Mouse (Mus musculus): ENCODE measurements around the gene Map3k3.

Map3k3 gene

DNA sequence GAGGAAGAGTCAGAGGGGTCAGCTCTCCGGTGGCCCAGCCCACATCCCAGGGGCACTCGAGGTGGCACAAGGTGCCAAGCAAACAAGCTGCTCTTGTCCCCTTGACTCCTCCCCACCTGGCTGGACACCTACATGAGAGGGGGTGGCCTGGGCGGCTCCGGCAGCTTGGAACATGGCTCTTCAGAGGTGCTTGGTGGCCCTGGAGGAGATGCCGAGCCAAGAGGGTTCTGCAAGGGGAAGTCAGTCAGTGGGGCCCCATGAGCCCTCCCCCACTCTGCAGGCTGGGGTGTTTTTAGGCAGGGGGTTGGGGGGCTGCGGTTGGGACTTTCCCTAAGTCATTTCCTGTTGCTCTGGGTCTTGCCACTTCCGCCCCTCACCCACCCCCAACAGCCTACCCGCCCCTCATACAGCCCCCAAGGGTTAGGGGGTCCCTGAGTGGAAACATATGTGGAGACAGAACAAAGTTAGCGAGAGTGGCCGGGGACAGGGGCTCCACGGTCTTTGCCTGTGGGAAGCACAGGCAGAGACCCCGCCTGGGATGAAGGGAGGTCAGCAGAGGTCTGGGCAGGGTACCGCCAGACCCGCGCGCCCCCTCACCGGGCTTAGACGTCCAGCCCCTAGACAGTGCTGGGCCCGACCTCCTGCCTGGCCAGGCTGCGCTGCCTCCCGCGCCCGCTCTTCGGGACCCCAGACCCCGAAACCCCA is 75.0 kb downstream of the Map3k3 start:
- peak; percentile 62 to 66 for DNase-seq

DNA sequence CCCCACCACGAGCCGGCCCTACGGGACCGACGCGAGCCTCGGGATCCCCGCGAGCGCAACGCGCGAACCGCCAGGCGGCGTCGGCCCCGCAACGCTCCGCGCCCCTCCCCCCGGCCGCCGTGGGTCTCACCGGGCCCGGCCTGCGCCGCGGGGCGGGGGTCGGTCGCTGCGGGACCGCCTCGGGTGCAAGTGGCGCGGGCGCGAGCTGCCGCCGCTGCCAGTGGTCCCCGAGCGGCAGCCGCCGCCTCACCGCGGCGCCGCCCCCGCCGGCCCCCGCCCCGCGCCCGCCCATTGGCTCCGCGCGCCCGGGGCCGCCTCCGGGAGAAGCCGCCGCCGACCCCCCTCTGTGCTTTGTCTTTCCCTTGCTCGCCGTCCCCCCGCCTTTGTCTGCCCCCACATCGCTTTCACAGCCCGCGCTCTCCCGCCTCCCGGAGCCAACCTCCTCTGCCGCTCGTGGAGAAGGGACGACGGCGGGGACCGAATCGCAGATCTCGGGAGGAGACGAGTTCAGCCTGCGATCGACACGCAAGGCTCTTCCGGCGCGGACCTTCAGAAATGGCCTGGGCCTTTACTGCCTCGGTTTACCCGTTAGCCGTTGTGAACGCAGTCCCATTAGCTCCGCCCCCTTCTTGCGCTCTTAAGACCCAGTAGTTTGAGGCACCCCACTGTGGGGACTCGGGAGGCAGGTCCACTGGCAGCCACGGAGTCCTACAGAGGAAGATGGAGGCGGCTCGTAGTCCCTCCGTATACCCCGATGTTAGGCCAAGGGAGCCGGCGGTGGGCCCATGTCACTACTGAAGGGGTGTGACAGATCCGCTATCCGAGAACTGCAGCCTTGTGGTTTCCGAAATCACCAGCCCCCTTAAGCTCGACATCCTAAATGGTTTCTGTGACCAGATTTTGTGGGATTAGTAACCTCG is 75.8 kb downstream of the Map3k3 start:
- peak; percentile 89 to 90 for DNase-seq

DNA sequence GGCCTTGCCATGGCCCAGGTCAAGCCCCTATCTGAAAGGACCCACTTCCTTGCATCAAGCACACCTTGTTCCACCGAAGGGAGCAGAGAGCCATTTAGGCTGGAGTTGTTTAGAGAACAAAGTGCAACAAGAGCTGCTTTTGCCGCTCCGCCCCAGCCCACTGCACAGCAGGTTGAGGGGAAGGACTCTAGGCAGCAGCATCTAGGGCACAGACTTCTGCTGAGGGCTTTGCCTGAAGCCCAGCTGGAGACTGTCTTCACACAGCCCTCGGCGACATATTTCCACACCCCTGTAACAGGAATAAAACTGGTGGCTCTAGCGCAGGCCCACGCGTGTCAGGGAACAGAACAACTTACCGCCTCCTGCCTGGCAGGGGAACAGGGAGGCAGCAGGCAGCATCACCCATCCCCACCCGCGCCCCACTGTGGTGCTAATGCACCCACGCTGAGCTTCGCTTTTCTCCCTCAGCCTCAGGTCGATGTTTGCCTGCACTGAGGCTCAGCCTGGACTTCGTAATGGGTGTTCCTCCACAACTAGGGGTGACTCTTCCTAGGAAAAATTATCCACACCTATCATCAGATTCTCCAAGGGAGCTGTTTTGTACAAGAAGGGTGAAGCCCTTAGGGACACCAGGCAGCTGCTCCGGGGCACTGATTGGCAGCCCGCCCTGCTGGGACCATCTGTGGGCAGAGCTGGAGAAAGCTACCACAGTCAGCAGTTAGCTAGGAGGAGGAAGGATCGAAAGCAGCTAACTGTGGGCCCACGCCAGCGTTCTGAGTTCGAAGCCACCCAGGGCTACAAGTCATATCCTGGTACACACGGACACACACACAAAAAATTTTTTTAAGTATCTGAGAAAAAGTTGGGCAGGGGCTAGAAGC is 76.7 kb downstream of the Map3k3 start, which contains the start of the genes Gm10840 and Limd2:
Gm10840 (plus strand) TSS at position 10 of the 881 bp plus-strand sequence.
Limd2 (minus strand) TSS at position 20 of the 881 bp plus-strand sequence.
- DNase-seq: peak; percentile 65 to 75

- DNase-seq: no peak
These were observed 77.8 kb downstream of the Map3k3 start for GRCm38 (mm10) chr11:106162237-106162636.

DNA sequence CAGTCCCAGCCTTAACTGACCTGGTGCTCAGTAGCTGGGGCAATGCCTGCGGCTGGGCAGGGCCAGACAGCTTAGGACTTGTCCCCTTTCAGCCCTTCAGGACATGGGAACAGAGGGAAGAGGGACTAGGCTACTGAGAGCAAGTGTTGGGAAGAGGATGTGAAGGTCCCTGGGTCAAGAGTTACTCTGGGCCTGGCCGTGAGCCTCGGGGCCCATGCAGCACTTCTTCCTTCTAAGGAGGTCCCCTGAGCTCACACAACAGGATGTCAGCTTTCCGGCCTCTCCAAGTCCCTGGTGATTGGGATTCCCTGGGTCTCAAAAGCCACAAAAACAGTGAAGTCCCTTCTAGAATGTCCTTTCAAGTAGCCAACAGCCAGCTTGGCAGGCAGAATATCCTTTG is 79.1 kb downstream of the Map3k3 start:
- no peak for DNase-seq

DNA sequence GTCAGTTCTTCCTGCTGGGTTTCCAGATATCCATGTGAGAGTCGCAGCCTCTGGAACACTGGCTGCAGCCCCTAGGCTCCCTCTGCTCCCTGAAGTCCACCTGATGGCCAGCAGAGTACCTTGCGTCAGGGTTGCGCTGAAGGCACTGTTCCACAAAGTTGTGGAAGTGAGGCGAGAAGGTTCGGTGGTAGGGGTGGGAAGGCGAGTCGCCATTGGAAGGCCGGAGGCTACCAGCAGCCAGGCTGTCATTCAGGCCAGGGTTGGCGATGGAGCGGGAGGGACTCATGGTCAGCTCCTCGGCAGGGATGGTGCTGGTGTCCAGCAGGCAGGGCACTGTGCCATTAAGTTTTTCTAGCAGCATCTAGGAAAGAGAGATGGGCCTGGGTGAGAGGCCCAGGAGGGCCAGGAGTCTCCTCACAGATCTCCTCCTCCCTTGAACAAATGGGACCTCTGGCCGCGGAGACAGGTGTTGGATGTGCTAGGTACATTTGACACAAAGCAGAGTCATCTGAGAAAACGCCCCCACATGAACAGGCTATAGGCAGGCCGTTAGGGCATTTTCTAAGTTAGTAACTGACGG is 80.3 kb downstream of the Map3k3 start:
- no peak for DNase-seq

DNA sequence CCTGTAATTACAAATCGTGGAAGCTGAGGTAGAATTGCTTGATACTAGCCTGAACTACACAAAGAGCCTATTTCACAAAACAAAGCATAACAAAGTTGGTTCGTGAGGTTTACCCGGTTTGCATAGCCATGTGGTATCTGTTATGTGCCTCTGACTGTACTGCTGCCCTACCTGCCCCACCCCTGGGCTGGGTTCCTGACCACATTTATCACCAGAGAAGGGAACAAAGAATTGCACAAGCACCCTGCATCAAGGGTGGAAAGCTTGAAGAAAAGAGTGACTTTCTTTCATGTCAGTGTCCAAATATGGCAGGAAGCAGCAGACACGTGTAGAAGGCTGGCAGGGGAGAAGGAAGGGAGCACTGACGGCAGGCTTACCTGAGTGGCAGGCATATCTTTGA is 83.0 kb downstream of the Map3k3 start:
- DNase-seq: no peak

DNA sequence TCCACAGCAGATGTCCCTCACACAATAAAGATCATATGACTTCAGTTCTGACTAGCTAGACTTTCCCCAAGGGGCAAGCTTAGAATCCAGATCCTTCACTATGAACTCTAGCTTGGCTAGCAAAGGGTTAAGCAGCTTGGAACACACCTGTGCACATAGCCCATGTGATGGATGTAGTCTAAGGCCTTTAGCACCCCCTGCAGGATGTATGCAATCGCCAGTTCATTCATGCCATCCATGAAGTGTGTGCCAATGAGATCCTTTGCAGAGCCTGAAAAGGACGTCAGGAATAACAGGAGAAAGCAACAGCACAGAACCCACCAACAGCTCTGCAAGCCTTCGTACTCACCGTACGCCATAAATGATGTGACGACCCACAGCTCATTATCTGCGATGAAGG is 86.4 kb downstream of the Map3k3 start:
- no peak for DNase-seq

DNA sequence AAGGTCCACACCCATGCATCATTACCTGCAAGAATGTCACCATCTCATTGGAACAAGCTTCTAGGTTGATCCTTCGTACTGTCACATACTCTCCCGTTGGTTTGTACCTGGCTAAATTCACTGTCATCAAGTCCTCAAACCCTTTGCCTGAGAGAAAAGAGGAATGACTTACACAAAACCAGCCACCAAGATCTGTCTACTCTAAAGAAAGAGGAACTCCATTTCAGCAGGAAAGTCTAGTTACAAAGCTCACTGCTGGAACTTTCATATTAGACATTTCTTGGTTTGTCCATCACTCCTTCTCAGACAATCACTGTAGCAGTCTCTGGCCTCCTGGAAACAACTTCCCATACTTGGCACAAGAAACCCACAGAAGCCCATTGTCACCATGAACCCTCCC is 88.8 kb downstream of the Map3k3 start:
- DNase-seq: no peak

DNA sequence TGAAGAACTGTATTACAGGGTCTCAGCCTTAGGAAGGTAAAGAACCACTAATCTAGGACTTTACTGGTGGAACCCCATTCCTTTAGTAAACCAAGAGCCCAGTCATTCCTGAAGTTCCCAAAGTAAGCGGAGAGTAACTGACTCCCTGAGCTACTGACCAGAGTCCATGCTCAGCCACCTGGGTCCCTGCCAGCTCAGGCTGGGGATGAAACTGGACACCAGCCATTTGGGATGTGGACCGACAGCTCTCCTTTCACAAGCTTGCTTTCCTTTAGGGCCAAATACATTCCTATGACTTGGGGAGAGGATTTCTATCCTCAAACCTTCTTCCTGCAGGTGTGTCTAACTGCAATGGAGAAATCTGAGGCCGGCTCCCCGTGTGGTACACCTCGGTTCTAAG is 90.0 kb downstream of the Map3k3 start:
- DNase-seq: peak; percentile 70 to 75

DNA sequence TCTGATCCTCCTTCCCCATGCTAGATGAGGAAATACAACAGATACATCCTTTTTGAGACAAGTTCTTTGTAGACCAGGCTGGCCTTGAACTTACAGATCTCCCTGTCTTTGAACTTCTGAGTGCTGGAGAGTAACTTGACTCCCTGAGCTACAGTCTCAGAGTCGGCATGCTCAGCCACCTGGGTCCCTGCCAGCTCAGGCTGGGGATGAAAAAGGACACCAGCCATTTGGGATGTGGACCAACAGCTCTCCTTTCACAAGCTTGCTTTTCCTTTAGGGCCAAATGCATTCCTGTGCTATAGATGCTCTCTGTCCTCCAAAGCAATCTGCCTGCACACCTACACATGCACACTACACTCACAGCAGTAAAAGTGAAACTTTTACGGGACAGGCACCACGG is 90.7 kb downstream of the Map3k3 start:
- DNase-seq: peak; percentile 74 to 76

DNA sequence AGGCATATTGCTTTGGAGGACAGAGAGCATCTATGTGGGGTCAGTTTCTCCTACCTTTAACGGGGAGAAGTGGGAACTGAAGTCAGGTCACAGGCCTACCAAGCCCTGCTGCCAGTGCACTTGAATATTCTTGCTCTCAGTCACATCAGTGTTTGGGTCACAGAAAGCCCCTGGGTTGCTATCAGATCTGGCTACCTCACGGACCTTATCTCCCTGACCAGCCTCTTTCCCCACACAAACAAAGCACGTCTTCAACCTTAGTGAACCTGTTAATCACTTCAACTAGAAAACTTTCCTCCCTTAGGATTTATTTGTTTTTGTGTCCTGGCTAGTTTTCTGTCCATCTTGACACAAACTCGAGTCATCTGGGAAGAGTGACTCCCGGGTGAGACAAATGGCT is 92.0 kb downstream of the Map3k3 start:
- no peak for DNase-seq

- DNase-seq: peak in 1 of 2 experiments; percentile 42
These were observed 93.8 kb downstream of the Map3k3 start for GRCm38 (mm10) chr11:106178036-106178782.

DNA sequence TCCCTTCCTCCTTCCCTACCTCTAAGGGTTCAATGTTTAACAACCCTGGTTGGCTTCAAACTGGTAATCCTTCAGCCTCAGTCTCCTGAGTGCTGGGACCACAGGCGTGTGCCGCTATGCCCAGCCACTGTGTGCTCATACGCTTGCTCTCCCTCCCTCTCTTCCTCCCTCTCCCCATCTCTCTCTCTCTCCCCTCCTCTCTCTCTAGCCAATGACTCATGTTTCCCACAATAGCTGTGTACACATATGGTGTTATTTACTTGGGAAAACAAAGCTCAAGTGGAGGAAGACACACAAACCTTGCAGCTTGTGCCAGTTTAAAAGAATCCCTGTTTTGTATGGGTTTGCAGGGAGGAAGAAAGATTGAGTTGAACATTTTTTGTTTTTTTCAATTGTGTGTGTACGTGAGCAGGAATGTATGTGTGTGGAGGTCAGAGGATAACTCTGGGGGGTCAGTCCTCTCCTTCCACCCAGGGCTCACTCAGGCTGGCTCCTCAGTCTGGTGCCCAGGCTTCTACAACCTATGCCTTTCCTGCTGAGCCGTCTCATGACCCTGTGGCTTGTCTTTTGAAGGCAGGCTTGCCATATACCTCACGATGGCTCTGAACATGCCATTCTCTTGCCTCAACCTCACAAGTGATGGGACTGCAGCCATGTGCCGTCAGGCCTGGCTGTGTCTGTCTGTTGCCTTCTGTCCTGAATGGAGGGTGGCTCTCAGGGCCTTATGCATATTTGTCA is 95.5 kb downstream of the Map3k3 start:
- peak; percentile 74 to 82 for DNase-seq

DNA sequence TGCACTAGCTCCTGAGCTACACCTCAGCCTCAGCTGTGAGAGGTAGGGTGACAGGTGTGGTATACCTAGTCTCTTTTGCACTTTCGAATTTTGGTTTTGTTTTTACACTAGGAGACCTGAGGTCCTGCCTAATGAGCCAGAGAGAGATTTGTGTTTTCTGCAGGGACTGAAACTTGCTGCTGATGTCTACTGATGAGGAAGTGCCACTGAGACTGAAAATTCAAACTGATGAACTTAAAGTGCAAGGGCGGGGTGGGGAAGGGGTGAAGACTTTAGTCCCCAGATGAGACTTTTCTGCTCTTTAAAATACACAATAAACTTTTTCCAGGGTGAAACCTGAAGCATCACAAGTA is 96.0 kb downstream of the Map3k3 start:
- DNase-seq: no peak

DNA sequence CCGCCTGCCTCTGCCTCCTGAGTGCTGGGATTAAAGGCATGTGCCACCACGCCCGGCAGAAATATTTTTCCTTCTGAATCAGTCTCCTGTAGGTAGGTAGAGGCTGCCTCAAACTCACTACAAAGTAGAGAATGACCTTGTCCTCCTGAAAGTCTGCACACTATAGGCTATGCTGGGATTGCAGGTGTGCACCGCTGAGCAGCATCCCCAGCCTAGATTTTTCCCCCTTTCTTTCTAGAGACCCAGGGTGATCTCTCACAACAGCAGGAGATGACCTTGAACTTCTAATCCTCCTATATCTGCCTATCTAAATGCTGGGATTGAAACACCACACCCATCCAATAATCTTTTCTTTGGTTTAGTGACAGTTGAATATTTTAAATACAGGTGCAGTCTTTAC is 102.9 kb downstream of the Map3k3 start:
- DNase-seq: no peak

- no peak for DNase-seq
These were observed 107.3 kb downstream of the Map3k3 start for GRCm38 (mm10) chr11:106191716-106192115.

DNA sequence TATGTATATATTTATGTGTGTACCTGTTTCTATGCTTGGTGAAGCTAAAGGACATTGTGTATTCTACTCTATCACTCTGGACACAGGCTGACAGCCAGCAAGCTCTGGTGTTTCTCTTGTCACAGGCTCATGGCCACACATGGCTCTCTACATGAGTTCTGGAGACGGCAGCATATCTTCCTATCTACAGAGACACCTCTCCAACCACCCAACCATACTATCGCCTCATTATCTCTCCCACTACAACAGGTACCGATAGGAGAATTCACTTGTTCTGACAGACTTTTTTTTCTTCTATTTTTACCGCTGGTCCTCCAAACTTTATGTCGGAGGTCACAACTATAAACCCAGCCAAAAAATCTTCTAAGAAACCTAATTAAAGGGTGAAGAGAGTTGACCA is 107.8 kb downstream of the Map3k3 start:
- DNase-seq: no peak

- DNase-seq: peak in 1 of 2 experiments; percentile 32
These were observed 108.4 kb downstream of the Map3k3 start for GRCm38 (mm10) chr11:106192657-106193370.

Data from cerebellum, adult 18-20 months (tissue).